Mouse (Mus musculus) brain, adult 2 months (tissue): ENCODE data around the gene Stk39.

Experiments used
- DNase-seq: peaks from one replicate; pipeline ENCODE4 v3.0.0; 2011; ENCODE audit warnings: low read depth, low spot score

The Stk39 gene

DNA sequence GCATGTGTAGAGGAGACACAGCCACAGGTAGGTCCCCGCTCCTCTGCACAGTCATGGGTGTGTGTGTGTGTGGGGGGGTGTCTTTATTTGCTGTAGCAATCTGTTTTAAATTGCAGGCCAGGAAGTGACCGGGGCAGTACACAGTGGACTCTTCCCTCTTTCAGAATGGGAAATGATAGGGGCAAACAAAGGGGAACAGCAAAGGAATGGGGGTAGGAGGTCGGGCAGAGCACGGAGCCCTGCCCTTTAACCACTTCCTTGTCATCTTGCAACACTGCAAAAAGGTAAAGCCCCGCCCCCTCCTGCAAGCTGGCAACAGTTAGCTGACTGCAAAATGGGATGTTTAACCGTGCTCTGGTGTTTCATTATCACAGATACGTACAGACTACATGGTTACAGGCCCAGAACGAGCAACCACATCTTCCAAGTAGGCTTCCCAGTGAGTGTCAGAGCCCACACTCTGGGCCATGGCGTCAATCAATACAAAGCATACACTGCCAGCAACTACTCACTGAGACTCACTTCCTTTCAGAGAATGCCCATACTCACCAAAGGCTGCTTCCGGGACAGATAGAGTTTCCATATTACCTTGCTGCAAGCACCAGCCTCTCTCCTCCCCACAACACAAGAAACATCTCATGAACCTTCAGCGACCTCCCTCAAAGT lies 89.5 kb downstream of the Stk39 start:
- DNase-seq: no peak

DNA sequence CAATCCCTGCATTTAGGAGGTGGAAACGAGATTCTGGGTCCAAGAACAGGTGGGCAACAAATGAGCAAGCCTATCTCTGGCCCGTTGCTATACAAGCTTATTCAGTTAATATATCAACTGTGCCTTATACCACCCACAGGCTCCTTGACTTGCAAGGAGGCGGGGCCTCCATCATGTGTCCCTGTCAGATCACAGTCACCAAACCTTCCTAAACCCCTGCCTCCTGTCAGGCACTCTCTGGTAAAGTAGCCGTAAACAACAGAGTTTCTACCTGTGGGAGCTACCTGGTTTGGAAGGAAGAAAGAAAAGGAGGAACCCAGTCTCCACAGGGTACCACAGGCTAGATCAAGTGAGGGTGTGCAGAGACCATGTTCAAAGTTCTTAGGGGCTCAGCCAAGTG lies 90.2 kb downstream of the Stk39 start:
- no peak for DNase-seq

DNA sequence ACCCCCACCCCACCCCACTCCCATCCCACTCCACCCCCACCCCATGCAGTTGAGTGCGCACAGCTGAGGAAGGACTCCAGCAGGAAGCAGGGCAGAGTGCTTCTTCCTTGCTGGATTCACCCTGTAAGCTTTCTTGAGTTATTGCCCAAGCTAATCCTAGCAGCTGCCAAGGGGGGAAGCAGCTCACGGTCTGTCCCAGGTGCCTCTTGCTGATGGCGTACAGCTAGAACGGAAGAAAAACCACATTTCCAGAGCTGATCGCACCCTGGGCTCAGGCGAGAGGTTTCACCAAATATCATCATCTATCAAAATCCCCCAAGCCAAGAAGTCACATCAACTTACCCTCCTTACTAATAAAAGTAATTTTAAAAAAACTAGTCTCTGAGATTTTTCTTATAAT lies 90.9 kb downstream of the Stk39 start:
- peak; percentile 39 for DNase-seq

DNA sequence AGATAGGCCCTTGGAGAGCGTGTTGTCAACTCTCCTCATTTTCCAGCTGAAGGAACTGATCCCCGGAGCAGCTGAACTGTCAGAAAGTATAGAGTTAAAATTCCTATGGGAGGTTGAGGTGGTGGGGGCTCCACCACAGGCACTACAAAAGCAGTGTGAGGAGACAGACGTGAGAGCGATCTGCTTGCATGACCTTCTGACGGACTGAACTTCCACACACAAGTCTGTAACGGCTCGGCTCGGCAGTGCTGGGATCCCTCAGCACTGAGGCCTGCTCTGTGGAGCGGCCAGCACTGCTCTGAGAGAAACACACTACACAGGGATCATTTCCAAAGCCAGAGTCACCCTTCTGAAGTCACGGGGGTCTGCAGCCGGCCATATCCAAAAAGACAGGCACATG lies 92.4 kb downstream of the Stk39 start:
- no peak for DNase-seq

DNA sequence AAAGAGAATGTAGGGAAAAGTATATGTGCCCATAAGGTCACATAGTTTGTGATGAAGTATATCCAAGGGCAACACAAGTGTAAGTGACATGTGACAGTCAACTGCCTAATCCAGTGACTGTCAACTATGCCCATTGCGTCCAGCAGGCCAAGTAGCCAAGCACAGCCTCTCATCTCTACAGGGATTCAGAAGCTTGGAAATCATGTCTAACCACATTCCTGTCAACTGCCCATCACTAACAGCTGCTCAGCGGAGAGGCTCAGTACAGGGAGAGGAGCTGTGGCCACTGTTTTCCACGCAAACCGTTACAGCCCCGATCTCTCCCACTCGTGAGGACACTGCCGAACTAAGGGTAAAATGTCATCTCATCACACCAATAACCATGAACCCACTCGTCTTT lies 93.7 kb downstream of the Stk39 start:
- DNase-seq: no peak

DNA sequence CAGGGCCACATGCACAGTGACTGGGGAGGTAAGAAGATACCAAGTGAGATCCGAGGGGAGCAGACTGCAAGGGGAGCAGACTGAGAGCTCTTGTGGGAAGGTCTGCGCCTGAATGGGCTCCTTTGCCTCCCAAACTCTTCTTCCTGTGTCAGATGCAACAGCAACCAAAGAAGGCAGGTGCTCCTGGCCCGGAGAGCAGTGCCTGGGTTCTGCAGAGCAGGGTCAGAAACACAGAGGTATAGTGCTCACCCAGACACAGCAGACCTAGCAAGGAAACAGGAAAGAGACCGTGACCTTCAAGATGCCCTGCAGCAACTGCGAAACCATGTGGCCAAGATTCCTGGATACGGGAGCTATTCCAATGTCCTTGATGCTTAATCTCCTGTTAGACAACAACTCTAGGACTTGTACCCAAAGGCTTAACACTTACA lies 94.8 kb downstream of the Stk39 start:
- DNase-seq: no peak

DNA sequence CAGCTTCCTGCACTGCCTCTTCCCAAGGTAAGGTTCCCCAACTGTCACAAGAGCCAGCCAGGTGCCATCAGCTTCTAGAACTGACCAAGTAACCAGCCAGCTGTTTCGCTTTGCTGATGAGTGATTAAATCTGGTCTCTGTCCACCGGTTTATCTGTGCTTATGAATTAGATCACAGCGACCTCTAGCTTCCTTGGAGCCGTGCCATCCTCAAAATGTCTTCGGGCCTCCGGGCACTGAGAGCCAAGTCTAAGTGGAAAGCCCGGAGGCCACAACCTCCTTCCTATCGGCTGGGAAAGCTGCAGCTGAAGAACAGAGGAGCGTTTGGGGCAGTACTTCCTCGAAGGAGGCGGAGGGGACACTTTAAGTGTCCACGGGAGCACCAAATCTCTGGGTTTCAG lies 95.4 kb downstream of the Stk39 start:
- DNase-seq: peak; percentile 74

DNA sequence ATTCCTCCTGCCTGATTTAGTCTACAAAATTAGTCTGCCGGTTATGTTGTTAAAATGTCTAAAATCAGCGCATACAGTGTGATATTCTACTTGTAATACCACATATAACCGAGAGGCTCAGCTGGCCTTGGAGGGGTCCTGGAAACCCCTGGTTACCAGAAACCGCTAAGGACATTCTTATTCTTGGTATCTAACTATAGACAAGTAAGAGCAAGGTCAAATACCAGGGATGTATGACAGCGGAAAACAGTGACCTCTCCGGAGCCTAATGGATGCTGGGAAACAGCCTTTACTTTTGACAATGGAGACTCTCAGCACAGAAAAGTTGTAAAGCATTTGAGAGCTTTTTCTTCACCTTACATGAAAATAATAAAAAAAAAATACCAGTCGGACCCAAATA lies 97.9 kb downstream of the Stk39 start:
- no peak for DNase-seq

DNA sequence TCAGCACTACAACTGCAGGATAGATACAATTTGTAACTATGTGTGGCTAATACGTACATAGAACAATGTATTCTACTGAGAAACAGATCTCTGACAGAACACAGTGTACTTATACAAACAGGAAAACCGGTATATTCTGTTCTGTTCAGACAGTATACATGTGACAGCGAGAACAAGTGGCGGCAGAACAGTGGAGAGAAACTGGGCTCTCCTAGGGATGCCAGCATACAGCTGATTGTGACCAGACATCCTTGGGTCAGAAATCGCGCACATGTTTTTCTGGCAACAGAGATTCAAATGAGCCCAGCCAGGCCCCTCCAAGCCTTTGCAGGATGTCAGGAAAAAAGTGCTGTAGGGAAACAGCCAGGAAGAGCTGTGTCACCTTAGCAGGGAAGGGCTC lies 100.2 kb downstream of the Stk39 start:
- no peak for DNase-seq

DNA sequence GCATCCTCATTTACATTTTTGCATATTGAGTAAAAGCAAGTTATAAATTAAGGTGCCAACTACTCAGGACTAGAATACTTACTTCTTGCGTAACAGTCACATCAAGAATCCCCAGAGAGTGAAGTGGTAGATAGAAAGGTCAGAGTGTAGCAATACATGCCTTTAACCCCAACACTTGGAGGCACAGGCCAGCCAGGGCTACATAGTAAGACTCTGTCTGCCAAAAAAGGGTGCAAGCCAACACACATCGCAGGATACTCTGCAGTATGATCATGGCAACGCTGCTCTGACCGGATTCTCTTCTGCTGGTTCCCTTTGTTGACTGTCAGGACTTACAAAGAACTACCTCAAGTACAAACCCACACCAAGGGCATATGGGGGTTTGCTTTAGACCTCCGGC lies 101.7 kb downstream of the Stk39 start:
- DNase-seq: no peak

DNA sequence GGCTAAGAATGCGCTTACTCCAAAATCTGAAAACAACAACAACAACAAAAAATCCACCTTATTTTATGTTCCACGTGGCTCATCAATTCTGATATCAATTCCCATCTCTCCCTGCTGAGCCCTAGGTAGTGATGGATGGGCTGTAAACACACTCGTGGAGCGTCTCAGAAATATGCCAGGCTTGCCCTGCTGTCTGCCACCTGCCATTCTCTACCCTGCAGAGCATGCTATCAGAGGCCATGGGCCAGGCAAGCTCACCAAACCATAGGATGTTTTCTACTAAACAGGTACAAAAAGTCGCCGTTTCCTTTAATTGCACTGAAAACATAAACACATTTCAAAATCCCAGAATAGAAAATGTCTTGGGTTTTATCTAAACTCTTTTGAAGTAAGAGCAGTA lies 103.0 kb downstream of the Stk39 start:
- DNase-seq: peak; percentile 69

DNA sequence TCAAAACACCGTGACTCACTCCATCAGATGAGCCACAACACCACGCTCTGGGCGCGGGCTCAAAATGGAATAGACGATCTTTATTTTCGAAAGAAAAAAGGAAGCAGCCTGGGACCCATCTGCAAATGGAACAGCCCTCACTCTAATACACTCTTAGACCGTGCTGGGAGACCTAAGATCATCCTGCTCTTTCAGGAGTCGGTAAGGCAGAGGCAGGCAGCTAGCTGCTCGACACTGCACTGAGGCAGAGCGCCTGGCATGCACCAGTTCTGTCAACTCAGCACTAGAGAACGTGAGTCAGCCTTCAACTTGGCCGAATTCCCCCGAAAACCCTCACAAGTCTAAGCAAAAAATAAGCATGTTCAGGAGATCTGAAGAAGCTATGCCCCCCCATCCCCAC lies 104.1 kb downstream of the Stk39 start:
- DNase-seq: peak; percentile 91

DNA sequence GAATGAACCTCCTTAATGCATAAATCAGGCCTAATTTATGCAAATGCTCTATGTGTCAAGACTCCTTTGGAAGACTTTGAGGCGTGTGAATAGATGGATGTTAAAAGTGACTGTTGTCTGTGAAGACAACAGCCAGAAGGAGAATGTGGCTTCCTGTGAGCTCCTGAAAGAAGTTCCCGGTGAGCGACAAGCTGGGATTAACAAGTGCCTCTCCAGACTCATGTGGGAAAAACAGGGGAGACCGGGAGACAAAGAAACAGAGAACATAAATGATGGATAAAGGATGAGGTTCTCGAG lies 105.2 kb downstream of the Stk39 start:
- no peak for DNase-seq

DNA sequence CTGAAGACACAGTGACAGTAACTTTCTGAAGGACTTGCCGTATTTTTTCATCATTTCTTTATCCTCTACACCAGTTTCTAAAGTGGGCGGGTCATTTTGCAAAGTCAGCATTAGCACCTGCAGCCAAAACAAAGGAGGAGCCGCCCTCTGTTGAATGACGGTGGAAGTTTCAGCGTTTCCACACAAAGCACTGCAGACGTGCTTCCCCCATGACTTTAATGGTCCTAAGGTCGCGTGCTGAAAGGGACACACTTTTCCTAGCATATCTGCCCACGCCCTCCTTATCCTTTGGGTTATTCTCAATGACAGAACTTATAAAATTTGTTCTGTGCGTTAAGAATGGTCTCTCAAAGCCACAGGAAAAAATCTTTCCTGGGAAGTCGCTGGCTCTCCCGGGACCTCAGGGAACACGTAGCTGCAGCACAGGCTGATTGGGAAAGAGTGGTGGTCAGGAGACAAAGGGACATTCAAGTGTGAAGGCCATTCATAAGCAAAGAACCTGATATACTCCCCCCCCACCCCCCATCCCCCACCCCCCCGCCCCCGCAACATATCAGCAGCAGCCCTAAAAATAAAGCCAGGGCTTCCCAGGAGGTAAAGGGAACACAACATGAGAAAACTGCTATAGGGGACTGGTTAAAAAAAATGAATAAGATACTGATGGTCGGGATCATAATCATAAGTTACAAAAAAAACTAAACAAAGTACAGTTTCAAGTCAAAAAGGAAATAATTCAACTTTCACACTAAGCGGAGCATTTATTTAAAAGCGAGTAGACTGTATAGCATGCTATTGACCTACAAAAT lies 105.8 kb downstream of the Stk39 start:
- DNase-seq: no peak

DNA sequence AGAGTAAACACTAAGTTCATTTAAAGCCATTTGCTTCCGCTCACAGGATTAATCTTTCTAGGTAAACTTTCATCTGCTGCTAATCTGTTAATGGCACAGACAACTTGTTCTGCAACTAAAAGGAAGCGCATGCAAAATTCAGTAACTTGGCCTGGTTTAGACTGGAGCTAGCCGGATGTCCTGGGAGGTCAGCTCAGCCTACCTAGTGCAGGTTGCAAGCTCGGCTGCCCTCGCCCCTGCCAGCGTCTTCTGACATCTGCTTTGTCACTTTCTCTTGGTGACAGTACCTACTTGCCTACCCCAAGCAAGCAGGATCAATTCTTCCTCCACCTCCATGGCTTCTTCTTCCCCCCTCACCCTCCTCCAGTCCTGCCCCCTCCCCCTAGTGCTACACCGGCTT lies 106.6 kb downstream of the Stk39 start:
- DNase-seq: no peak

DNA sequence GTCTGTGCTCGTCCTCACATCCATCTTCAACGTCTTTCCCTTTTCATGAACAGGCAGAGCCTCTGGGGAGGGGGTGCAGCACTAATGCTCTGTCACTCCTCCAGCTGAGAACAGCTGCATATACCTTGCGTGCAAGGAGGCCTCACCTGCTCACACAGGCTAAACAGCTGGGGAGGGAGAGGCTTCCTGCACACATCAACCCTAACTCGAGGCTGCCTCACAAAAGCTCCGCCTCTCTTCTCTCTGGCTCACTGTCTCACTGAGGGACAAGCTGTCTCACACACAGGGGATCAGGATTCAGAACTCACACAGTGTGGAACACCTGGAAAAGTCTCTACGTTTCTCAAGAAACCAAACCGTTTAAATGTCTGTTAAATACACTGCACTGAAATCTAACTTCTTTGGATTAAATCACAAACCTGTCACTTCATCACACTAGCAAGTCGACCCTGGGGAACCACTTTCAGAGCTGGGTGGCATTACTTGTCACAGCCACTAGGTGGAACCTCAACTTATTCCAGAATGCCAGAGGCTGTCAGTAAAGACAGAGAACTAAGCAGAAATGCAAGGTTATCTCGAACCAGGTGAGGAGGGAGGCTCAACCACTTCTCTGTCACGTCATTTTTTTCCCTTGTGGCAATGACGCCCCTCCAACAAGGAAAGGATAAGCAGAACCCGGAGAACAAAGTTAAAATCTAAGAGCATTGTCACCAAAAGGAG lies 107.7 kb downstream of the Stk39 start:
- peak; percentile 76 for DNase-seq

DNA sequence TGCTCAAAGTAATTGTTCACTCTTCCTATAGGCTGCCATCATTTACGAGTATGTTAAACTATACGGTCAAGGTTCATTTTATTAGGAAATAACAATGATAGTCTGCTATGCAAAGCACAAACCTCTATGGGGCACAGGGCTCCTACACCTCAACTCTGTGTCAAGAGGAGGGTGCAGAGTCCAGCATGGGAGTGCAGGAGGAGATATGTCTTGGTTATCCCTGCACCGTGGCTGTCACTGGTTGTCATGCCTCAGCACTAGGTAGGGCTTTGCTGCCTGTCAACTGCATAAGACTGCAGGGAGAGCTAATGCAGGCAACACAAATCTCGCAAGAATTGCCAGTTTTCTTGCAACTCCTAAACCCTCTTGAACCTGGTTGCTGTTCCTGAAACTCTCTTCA lies 108.9 kb downstream of the Stk39 start:
- no peak for DNase-seq

DNA sequence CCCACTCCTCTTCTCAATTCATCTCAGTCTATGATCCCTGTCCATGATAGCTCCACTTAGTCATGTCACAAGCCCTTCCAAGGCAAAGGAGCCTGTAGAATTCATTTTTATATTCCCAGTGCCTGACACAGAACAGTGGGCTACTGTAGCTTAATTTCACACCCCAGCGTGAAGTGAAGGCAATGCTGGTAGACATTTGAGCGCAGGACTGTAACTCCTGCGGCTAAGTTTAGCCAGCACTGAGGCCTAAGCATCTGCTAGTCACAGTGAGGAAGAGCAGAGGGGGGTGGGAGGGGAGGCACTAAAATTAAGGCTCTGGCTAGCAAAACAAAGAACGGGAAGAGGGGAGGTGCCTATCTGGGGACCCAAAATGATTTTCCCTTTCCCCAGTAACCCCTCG lies 110.4 kb downstream of the Stk39 start:
- DNase-seq: peak; percentile 85

DNA sequence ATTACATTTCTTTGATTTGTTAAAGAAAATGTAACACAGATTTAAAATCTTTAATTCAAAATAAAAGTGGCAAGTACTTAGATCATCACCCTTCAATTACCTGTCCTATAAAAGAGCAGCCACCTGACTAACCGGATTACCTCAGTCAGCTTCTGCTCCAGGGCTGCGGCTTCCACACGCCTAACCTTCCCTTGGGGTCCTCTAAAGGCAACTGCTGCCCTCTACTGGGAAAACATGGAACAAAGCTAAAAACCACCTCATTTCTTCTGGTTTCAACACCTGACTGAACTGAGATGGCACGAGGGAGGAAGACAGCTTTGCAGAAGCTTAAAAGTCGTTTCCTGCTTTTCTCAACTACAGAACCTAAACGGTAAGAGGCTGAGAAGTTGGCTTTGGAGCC lies 121.4 kb downstream of the Stk39 start:
- DNase-seq: peak; percentile 91

DNA sequence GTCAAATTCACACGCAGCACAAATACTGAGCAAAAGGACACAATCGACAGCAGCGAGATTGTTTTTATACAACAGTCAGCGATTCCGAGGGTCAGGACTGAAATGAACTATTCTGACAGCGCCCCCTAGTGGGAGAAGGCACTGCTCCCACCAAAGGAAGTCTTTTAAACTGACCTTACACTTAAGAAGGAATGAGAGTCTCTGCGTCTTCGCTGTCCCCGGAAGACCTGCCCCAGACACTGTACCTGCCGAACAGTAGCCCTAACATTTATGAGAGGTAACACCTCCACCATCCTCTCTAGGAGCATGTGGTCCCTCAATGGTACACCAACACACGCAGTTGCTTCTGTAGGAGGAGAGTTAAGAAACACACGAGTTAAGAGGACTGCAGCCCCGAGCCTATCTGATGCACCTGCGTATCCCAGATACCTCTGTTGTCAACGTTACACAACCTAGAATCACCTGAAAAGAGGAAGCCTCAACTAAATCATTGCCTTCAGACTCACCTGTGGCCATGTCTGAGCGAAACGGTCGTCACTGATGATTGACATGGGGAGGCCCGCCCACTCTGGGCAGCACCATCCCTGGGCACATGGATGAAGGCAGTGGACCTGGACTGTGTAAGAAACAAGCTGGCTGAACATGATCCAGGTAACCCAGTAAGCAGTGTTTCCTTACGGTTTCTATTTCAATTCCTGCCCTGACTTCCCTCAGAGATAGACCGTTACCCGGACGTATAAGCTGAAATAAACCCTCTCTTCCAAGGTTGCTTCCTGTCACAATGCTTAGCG lies 122.3 kb downstream of the Stk39 start:
- peak; percentile 93 for DNase-seq

DNA sequence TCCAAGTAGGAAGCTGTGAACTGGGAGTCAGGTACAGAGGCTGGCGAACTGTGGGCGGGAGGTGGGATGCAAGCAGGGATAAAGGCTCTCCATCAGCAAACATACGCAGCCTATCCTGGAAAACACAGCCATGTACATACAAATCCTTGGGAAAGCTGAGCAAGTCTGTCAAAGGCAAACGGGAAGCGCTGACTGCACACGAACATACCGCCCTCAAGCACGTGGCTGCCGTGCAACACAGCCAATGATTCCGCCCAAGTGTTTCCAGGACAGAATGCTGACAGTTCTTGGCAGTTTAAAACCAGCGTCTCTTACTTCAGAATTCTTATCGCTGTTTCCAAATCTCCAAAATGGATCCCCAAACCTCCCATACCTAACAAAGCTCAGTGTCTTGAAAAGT lies 123.1 kb downstream of the Stk39 start:
- peak; percentile 77 for DNase-seq

DNA sequence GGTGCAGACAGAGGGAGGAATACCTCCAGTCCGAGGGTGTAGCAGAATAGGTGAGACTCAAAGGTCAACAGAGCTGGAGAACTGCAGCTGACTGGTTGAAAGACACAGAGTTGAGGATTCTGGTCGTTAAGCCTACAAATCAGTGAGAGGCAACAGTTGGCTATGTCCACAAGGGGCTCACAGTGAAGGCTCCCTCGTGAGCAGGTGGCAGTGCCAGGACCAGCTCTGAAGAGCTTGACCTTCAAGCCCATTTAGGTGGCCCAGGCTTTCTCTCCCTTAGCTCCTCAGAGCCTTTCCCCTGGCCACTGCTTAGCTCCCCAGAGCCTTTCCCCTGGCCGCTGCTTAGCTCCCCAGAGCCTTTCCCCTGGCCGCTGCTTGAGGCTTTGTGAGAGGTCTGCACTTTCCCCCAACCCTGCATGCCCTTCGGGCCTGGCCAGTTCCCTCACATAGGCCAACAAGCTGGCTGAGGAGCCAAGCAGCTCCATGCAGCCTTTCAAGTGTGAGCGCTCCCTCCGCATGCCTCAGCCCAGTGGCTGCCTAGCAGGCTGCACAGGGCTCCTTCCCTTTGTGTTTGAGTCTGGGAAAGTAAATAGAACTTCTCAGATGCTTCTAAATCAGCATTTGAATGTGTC lies 125.3 kb downstream of the Stk39 start:
- no peak for DNase-seq
